Mouse (Mus musculus) colon, adult 2 months (tissue): ENCODE results near the gene Eef1akmt1. TPM values are rescaled to one million over a fixed set of nuclear protein-coding genes. Genes with fewer than 3 reads are reported as not detected.

Experiments used
- polyA plus RNA-seq: library from polyadenylated mRNA; depleted of rRNA; stranded (reverse); fragments of >200 nt; gene quantifications from 2 replicates; pipeline ENCODE4 v1.2.3, GENCODE M21; 2012; rRNA removed

Gene Eef1akmt1
- 9.3 and 10.3 TPM in 2 replicates for polyA plus RNA-seq

GRCm38 (mm10) chr14:57571155-57572133, at the start of gene Eef1akmt1:
Gene Eef1akmt1, minus strand, starts transcription at chr14:57571612.

GRCm38 (mm10) chr14:57524671-57525387, 46.6 kb downstream of the Eef1akmt1 start, which contains the start of gene Il17d:
Gene Il17d, plus strand, starts transcription at chr14:57524777.

Other genes starting within 250 kb of the Eef1akmt1 start
- 97.9 and 98.3 TPM in 2 replicates for gene Cryl1, start 173.1 kb downstream of the Eef1akmt1 start, polyA plus RNA-seq
- 2.1 and 2.2 TPM in 2 replicates for gene Ift88, start 147.6 kb downstream of the Eef1akmt1 start, polyA plus RNA-seq
- 42.0 and 51.7 TPM in 2 replicates for gene Il17d, start 46.8 kb downstream of the Eef1akmt1 start, polyA plus RNA-seq
- 1.3 and 1.4 TPM in 2 replicates for gene Xpo4, start 93.8 kb upstream of the Eef1akmt1 start, polyA plus RNA-seq
- gene Gm49361, start 174.5 kb upstream of the Eef1akmt1 start, polyA plus RNA-seq = not detected in 2 replicates
- gene Lats2, start 186.8 kb upstream of the Eef1akmt1 start, polyA plus RNA-seq = 33.5 and 36.0 TPM in 2 replicates
- 4.6 and 8.0 TPM in 2 replicates for gene Sap18, start 226.6 kb upstream of the Eef1akmt1 start, polyA plus RNA-seq